Mouse (Mus musculus) inflammation-experienced regulatory T-cells (primary cell): Measurements from ENCODE around the gene Il25. TPM values are rescaled to one million over a fixed set of nuclear protein-coding genes. Genes with fewer than 3 reads are reported as not detected.

Source experiments
- polyA plus RNA-seq, 2 experiments: library from polyadenylated mRNA; unstranded; fragments of 100-300 nt; shearing (Covaris generic); gene quantifications; one replicate each; pipeline ENCODE4 v1.2.1; 2017

Gene Il25
- polyA plus RNA-seq, result under 1 TPM; 0.19 to 0.71 TPM

DNA sequence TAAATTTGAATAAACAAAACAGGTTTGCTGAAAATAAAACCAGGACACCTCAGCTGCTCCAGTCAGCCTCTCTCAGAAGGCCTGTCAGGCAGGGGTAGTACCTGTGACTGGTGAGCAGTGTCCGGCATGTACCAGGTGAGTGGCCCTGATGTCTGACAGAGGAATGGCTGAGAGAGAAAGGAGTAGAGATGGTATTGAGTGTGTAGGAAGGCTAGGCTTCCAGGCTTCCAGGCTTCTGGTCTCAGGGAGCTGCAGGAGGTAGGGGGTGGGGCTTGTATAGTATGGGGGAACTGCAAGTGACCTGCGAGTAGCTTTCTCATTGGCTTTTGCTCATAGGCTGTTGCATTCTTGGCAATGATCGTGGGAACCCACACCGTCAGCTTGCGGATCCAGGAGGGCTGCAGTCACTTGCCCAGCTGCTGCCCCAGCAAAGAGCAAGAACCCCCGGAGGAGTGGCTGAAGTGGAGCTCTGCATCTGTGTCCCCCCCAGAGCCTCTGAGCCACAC is at the start of gene Il25:
TSS of gene Il25 (plus strand) at position 51 of the 506 bp plus-strand sequence.

DNA sequence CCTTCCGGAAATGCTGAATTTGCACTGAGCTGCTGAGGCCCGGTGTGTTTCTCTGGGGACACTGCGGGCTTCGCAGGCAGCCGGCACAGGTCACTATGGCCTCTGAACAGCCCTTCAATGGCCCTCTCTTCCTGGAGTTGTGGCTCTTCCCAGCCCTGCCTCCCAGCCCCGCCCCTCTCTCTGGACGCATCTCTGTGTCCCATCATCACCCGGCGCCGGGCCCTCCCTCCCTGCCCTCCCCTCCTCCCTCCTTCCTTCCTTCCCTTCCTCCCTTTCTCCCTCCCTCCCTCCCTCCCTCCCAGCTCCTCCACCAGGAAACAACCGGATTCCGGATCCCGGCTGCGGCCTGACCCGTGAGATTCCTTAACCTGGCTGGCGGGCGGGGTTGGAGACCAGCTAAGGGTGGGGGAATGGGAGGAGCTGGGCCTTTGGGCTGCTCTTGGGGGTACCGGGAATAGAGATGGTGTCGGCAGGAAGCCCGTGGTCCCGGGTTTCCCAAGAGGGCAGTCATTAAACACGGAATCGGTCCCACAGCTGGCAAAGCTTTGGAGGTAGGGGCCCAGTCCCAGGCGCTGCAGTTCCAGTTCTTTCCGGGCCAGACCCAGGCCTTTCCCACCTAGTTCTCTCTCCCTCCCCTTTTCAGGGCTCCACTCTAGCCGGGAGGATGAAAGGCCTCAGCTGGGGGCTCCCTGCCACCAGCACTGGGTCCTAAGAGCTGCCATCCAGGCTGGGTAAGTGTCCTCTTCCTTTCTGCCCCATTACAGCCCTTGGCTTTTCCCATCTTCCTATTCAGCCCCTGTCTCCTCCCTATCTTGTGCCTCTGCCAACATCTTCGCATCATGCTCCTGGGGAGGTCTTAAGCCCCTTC is 49.1 kb upstream of the Il25 start, which contains the start of the genes Bcl2l2 and Gm20521:
TSS of gene Bcl2l2 (plus strand) at position 224 of the 868 bp plus-strand sequence.
TSS of gene Gm20521 (plus strand) at position 288 of the 868 bp plus-strand sequence.

DNA sequence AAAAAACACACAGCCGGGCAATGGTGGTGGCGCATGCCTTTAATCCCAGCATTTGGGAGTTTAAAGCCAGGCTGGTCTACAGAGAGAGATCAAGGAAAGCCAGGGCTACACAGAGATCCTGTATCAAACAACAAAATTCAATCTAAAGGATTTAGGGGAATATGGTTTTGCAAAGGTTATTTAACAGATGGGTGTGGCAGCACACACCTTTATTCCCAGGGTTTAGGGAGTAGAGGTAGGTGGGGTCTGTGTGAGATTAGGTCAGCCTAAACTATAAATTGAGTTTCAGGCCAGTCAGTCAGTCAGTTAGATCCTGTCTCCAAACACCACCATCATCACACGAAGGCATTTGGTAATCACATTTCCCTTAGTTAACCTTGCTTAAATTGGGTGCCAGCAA is 40.3 kb upstream of the Il25 start, which contains the start of gene Pabpn1:
TSS of gene Pabpn1 (plus strand) at position 301 of the 400 bp plus-strand sequence.

DNA sequence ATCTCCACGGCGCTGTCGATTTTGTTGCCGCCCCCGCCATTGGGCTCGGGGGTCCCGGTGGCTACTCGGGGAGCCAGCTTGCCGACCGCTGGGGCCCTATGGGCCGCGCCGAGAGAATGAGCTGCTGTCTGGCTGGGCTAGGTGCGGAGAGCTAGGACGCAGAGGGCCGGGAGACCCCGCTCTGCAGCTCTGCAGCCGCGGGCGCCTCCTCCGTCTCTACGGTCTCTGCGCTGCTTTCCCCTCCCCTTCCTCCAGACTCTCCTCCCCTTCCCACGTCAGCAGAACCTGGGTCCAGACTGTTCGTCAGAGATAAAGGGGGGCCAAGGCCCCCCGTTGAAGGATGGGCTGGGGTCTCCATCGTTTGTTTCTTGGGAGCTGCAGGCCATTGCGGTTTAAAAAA is 19.6 kb upstream of the Il25 start, which contains the start of gene Slc22a17:
TSS of gene Slc22a17 (minus strand) at position 247 of the 400 bp plus-strand sequence.

DNA sequence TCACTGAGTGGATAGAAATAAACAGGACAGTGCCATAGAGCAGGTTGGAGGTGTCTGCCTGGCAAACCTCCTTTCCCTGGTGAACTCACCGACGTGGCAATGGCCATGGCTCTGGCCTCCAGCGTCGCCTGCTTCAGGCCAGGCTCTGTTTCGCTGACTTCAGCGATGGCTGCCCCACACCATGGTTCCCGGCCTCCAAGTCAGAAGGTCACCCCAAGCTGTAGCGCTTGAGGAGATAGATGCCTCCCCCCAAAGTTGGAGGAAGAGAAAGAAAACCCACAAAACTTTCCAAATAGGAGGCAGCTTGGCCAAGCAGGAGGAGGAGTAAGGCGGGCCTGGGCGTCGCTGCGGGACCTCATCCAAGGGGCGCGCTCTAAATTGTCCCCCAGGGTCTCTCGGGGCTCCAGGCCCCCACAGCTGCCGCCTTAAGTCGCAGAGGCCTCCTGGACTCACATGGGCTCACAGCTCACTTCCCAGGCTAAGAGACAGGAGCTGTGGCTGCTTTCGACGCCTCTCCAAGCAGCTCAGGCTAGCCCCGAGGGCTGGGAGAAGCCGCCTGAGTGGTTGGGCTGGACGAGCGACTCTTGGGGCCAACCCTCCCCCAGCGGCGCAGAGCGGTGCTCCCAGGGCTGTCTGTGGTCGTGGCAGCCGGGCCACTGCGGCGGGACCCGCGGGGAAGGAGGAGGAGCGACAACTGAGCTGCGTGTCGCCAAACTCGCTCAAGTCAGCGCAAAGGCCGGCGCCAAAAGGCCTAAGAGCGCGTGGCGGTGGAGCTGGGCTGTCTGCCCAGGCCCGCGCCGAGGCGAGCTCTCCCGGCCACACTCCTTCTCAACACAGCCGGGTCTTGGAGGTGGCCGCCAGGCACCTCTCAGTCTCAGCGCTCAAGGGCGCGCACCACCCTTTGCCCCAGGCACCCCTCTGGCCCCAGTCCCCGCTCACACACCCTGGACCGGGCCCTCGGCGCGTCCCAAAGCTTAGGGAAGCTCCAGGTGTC is 6.8 kb upstream of the Il25 start, which contains the start of gene Efs:
TSS of gene Efs (minus strand) at position 778 of the 994 bp plus-strand sequence.

DNA sequence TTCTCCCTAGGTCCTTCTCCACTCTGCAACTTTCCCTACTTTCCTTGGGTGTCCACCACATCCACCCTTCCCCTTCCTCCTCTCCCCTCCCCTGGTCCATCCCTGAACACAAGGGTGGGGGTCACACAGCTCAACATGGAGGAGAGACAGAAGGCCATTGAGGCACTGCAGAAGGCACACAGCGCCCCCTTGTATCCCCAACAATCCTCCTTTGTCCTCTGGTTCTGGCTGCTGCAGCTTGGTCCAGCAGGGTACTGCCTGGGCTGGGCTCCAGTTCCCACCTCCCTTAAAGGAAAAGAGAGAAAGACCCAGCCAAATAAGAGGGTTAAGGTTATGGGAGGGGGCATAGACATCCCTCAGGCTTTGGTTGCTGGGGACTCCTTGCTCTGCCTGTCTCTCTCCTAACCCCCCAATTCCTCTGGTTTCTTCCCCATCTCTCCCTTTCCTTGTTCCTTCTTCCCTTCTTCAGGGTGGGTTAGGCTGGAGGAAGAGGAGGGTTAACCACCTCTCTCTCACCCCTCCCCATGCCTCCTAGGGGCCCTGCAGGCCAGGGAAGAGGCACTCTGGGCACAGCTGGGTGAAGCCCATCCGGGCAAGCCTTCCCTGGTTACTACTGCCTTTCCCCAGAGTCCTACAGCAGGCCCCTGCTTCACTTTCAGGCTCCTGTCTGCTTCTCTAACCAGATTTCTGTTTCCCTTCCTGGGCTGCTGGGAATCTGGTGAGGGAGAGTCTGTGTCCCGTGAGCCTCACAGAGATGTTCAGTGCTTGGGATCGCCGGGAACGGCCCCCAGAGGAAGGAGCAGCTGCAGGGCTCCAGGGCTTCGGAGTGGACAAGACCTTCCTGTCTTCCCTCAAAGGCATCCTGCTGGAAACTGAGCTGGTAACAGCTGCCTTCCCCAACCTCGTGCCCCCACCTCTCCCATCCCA is 3.7 kb downstream of the Il25 start, which contains the start of gene Cmtm5:
TSS of gene Cmtm5 (plus strand) at position 358 of the 927 bp plus-strand sequence.

DNA sequence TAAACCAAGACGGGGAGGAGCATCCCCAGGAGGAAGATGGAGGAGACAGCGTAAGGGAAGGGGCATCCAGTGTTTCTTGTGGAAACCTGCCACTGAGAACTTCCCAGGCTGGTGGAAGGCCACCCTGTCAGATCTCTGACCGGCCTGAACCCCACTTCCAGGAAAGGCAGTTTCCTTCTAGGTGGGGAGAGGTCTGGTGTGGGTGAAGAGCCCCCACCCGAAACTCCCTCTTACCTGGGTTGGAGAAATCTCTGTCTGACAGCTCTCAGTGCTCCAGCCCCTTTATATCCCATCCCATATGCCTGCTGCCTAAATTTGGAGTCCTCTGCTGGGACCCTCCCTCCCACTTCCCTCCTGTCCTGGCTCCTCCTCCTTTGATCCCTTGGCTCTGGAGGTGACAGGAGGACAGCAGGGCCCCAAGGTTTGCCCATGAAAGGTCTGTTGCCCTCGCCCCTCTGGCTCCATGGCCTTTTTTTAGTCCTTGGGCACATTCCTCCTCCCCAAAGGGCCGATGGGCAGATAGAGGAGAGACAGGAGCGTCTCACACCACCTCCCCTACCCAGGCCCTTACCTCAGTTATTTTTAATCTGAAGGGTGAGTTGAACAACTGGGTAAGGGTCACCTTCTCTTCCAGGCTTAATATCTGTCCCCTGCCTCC is 34.0 kb downstream of the Il25 start, which contains the start of gene Myh6:
TSS of gene Myh6 (minus strand) at position 608 of the 658 bp plus-strand sequence.

DNA sequence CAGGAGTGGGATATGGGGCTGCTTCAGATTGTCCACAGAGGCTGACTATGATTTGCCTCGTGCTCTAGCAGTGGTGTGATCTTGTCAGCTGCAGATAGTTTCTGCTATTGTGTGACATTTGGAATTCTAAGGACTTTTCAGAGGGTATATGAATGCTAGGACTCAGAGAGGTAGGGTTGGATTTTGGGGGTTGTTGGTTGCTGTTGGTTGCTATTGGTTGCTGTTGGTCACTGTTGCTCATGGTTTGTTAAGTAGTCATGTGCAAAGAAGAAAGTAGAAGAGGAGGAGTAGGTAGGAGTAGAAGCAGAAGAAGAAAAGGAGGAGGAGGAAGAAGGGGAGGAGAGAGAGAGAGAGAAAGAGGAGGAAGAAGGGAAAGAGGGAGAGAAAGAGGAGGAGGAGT is 44.1 kb downstream of the Il25 start, which contains the start of gene Gm17428:
TSS of gene Gm17428 (plus strand) at position 301 of the 400 bp plus-strand sequence.

Other genes starting within 250 kb of the Il25 start
- 10 to 100 TPM; 78.9 to 85.7 TPM for gene 1700123O20Rik, start 246.5 kb upstream of the Il25 start, polyA plus RNA-seq
- gene Acin1, start 245.8 kb upstream of the Il25 start, polyA plus RNA-seq, result 10 to 100 TPM; 70.4 to 93.8 TPM
- gene Gm29776, start 233.9 kb upstream of the Il25 start, polyA plus RNA-seq, result 1 to 10 TPM in 1 of 2 experiments, under 1 TPM in 1; 0.06 to 2.6 TPM
- not detected for gene Cebpe, start 220.5 kb upstream of the Il25 start, polyA plus RNA-seq
- gene Slc7a8, start 150.7 kb upstream of the Il25 start, polyA plus RNA-seq, result under 1 TPM; 0.14 to 0.76 TPM
- not detected for gene Rnf212b, start 118.6 kb upstream of the Il25 start, polyA plus RNA-seq
- 10 to 100 TPM; 13.5 to 15.9 TPM for gene Homez, start 61.7 kb upstream of the Il25 start, polyA plus RNA-seq
- gene Ppp1r3e, start 55.1 kb upstream of the Il25 start, polyA plus RNA-seq, result 1 to 10 TPM; 2.2 to 4.4 TPM
- 1 to 10 TPM in 1 of 2 experiments, under 1 TPM in 1; 0.54 to 1.4 TPM for gene Bcl2l2, start 49.3 kb upstream of the Il25 start, polyA plus RNA-seq
- not detected for gene Gm20521, start 49.3 kb upstream of the Il25 start, polyA plus RNA-seq
- gene Pabpn1, start 40.2 kb upstream of the Il25 start, polyA plus RNA-seq, result 100 to 1,000 TPM; 192 TPM
- gene Slc22a17, start 19.6 kb upstream of the Il25 start, polyA plus RNA-seq, result 1 to 10 TPM; 1.8 to 8.8 TPM
- under 1 TPM; 0.35 to 0.92 TPM for gene Efs, start 6.6 kb upstream of the Il25 start, polyA plus RNA-seq
- 10 to 100 TPM in 1 of 2 experiments, under 1 TPM in 1; 0.39 to 10.2 TPM for gene Cmtm5, start 3.6 kb downstream of the Il25 start, polyA plus RNA-seq
- gene Myh6, start 34.2 kb downstream of the Il25 start, polyA plus RNA-seq, result 1 to 10 TPM in 1 of 2 experiments, under 1 TPM in 1; 0.05 to 1.4 TPM
- gene Gm17428, start 44.2 kb downstream of the Il25 start, polyA plus RNA-seq, result not detected
- 1 to 10 TPM in 1 of 2 experiments, under 1 TPM in 1; 0.39 to 1.8 TPM for gene Myh7, start 61.9 kb downstream of the Il25 start, polyA plus RNA-seq
- gene Ngdn, start 82.8 kb downstream of the Il25 start, polyA plus RNA-seq, result 100 to 1,000 TPM; 124 to 159 TPM
- gene Zfhx2, start 159.6 kb downstream of the Il25 start, polyA plus RNA-seq, result 1 to 10 TPM; 5.9 to 8.6 TPM
- 10 to 100 TPM; 11.8 to 12.9 TPM for gene Thtpa, start 162.1 kb downstream of the Il25 start, polyA plus RNA-seq
- gene Ap1g2, start 173.9 kb downstream of the Il25 start, polyA plus RNA-seq, result 100 to 1,000 TPM; 146 to 159 TPM
- 1 to 10 TPM in 1 of 2 experiments, under 1 TPM in 1; 0.14 to 2.3 TPM for gene Jph4, start 184.2 kb downstream of the Il25 start, polyA plus RNA-seq